Mouse (Mus musculus) CD4-positive, CD25-positive, alpha-beta regulatory T cell, adult 2 months (primary cell): ENCODE measurements at regions not wholly inside any gene's neighbourhood (a gene's known extent, or its start where the extent isn't known, plus 50 kb on each side); places are given as distances from the start of the nearest gene placed in this dataset.

Experiments used
- DNase-seq: peaks from one replicate; pipeline ENCODE4 v3.0.0-alpha.2; 2012; ENCODE audit warnings: low read depth, low spot score

GRCm38 (mm10) chr5:75466941-75467340, 107.8 kb upstream of the Kit start:
- no peak for DNase-seq

- DNase-seq = no peak
These were observed 106.8 kb upstream of the Kit start for GRCm38 (mm10) chr5:75467916-75468315.

GRCm38 (mm10) chr5:75471010-75471409, 103.7 kb upstream of the Kit start:
- no peak for DNase-seq

- no peak for DNase-seq
These were observed 102.2 kb upstream of the Kit start for GRCm38 (mm10) chr5:75472484-75472883.

- DNase-seq = no peak
These were observed 99.3 kb upstream of the Kit start for GRCm38 (mm10) chr5:75475414-75475813.

- no peak for DNase-seq
These were observed 96.2 kb upstream of the Kit start for GRCm38 (mm10) chr5:75478499-75478898.

GRCm38 (mm10) chr5:75479149-75479548, 95.6 kb upstream of the Kit start:
- no peak for DNase-seq

- no peak for DNase-seq
These were observed 93.1 kb upstream of the Kit start for GRCm38 (mm10) chr5:75481595-75481994.

- no peak for DNase-seq
These were observed 90.4 kb upstream of the Kit start for GRCm38 (mm10) chr5:75484330-75484729.

- no peak for DNase-seq
These were observed 83.9 kb upstream of the Kit start for GRCm38 (mm10) chr5:75490806-75491205.

GRCm38 (mm10) chr5:75494143-75494542, 80.6 kb upstream of the Kit start:
- no peak for DNase-seq

- no peak for DNase-seq
These were observed 75.7 kb upstream of the Kit start for GRCm38 (mm10) chr5:75499053-75499452.

- no peak for DNase-seq
These were observed 75.0 kb upstream of the Kit start for GRCm38 (mm10) chr5:75499695-75500094.

GRCm38 (mm10) chr5:75500654-75501416, 73.9 kb upstream of the Kit start:
- DNase-seq = no peak

- DNase-seq = no peak
These were observed 71.0 kb upstream of the Kit start for GRCm38 (mm10) chr5:75503673-75504072.

- DNase-seq = no peak
These were observed 61.9 kb upstream of the Kit start for GRCm38 (mm10) chr5:75512521-75513422.

GRCm38 (mm10) chr5:75518213-75518612, 56.5 kb upstream of the Kit start:
- no peak for DNase-seq

GRCm38 (mm10) chr5:75523041-75523678, 51.6 kb upstream of the Kit start:
- no peak for DNase-seq
